Mouse (Mus musculus) left cerebral cortex, adult 9 months (tissue): ENCODE results near the gene Trmt44.
A peak's percentile ranks its signal among the peaks of the same experiment; 100 is the strongest.
"Not testable (repeated sequence)": the region's sequence is repeated elsewhere in the genome, so short reads cannot be mapped to it uniquely, and the experiment has no call there.

Experiments used
- DNase-seq, 2 experiments: peaks; one replicate each; pipeline ENCODE4 v3.0.0; 2022; ENCODE audit warnings: low spot score in 2 of 2

Gene Trmt44

DNA sequence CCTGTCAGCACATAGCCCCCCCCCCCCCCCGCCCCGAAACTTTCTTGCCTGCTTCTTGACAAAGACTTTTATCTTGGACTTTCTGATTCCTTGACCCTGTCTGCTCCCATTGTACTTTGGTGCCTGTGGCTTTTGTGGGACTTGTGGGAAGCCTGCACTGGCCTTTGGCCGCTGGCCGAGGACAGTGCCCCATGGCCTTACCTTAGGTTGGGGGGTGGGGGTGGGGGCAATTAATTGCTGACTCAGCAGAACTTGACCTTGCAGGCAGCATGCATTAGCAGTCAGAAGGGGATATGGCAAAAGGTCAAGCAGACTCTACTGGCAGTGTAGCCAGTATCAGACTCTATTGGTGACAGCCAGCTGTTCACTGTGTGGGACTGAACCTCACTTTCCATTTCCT lies 16.6 kb upstream of the Trmt44 start:
- DNase-seq, result no peak

- DNase-seq, result not testable (repeated sequence)
Measured at GRCm38 (mm10) chr5:35584259-35584658, 9.4 kb upstream of the Trmt44 start.

GRCm38 (mm10) chr5:35583221-35583783 lies 8.4 kb upstream of the Trmt44 start:
- DNase-seq, result no peak

DNA sequence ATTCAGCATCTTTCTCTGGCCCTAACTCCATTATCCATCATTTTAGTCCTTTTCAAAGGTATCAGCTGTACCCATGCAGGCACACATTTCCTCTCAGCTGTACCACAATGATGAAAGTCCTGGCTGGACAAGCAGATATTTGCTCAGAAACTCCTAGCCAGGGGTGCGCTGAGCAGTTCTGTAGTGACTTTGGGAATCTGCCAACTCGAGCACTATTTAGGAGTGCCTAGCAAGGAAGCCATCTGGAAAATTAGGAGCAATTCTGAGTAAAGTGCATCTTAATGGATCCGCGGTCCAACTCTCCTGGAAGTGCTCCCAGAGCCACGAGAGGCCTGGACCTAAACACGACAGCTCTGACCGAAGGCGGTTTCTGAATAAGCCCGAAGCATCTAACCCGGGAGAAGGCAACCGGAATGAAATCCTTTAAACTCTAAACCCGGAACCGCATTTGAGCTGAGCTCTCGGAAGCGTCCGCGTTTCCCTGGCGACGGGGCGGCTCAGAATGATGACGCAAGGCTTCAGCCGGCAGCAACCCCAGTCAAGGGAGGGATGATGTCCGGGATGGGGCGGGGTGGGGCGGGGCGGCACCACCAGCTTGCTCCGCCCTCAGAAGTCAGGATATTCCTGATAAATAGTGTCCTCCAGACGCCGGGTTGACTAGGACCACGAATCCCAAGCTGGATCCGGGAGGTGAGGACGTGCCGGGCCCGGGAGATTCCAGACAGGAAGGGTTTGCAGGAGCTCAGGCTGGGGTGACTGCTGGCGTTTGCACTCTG lies 7.8 kb upstream of the Trmt44 start, which contains the start of gene Acox3:
Gene Acox3 (plus strand): TSS at position 596 of the 776 bp plus-strand sequence.
- peak; percentile 91 to 97 for DNase-seq

GRCm38 (mm10) chr5:35580156-35580922 lies 5.5 kb upstream of the Trmt44 start:
- DNase-seq, result no peak

DNA sequence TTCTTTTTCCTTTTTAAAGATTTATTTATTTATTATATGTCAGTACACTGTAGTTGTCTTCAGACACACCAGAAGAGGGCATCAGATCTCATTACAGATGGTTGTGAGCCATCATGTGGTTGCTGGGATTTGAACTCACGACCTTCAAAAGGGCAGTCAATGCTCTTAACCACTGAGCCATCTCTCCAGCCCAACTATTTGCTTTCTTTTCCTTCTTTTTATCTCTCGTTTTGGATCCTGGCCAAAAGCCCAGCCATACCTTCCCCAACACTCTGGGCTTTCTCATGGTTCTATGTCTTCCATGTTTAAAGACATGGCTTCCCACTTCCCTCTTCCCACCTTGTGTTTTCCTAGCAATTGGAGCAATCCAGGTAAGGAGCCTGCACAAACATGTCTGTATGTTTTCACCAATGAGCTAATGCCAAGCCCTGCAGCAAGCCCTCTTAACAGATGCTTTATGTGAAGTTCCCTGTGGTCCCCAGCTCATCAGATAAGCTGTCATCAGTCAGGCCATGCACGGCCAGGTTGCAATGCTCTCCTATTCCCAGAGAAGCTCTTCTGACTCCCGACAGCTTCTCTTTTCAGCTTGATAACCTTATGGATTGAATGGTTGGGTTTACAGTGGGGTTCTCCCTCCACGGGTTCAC lies 4.5 kb upstream of the Trmt44 start:
- no peak for DNase-seq

DNA sequence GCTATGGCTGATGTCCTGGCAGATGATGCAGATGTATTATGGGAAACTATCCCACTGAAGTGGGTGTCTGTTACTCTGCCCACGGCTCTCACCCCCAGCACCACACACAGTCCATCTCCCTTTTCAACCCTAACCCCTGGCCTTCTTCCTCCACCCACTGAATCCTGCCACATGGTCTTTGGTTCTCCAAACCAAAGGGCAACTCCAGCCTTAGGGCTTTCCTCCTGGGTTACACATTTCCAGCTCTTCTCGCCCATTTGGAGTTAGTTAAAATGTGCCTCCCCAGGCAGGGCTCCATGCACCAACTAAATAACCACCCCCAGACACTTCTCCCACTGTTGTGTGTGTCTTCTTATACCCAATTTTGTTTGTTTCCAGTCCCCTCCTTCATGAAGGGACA lies 3.5 kb upstream of the Trmt44 start:
- no peak for DNase-seq

- no peak for DNase-seq
Measured at GRCm38 (mm10) chr5:35576409-35577020, 1.6 kb upstream of the Trmt44 start.

- no peak for DNase-seq
Measured at GRCm38 (mm10) chr5:35571546-35571945, 3.3 kb downstream of the Trmt44 start.

DNA sequence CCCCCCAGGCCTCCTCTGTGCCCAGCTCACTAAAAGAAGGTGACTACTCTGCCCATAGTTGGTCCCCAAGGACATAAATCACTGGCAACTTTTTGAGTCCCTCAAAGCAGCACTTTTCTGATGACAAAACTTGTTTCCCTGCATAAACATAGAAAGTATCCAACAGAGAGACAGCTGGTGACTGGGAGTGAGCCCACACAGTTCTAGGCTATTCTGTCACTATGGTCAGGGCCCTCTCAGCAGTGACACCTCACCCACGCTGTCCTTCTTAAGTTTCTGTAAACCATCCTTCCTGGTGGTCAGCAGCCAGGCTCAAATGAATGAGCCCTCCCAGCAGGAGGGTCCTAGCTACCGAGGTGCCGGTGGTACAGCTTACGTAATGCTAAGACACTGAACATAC lies 8.2 kb downstream of the Trmt44 start:
- peak in 1 of 2 experiments; percentile 25 for DNase-seq

GRCm38 (mm10) chr5:35565217-35565616 lies 9.7 kb downstream of the Trmt44 start:
- DNase-seq, result no peak

- peak in 1 of 2 experiments; percentile 68 for DNase-seq
Measured at GRCm38 (mm10) chr5:35563449-35563848, 11.4 kb downstream of the Trmt44 start.

DNA sequence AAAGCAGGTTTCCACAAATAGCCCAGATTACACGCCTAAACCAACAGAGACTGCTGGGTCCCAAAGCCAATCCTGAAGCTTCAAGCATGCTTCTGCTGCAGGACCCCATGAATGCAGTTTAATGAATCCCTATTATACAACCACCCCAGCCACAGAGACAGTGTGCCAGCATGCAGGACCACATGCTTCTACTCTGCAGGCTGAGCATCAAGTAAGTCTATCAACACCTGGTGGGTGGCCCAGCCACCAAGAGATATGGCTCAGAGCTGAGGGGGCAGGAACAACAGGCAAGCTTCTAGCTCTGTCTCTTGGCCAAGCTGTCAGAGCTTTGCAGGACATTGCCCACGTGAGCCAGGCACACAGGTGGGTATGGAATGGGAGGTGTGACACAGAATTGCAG lies 12.3 kb downstream of the Trmt44 start:
- DNase-seq, result peak in 1 of 2 experiments; percentile 64

DNA sequence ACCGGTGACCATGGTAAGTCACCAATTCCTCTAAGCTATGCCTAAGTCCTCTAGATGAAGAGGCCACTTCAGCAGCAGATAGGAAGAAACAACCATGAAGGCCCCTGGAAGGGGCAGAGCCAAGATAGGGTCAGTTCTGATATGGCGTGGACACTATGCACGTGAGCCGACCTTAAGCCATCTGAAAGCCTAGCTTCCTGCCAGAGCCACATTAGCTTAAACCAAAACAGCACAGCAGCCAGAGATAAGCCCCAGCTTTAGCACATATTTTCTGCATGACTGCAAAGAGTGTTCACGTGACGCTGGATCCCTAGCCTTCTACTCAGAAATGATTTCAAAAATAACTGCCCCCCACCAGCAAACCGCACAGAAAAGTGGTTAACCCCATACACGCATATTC lies 15.4 kb downstream of the Trmt44 start:
- no peak for DNase-seq

GRCm38 (mm10) chr5:35557946-35558621 lies 16.8 kb downstream of the Trmt44 start:
- no peak for DNase-seq

DNA sequence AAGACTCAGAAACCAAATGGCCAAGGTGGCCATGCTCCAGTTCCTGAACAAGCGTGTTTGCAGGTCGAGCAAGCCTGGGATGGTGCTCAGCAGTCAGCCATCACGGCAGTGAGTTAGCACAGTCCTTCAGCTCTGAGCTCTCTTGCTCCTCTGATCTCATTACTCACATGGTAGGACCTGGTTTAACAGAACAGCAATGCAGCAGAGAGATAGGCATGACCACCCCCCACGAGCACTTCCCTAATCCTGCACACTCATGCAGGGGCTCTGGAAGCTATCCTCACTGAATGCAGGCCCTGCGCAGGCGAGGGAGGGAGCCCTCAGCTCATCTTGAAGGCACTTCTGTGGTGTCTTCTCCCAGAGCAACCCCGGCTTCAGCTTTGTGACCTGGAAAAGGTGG lies 18.5 kb downstream of the Trmt44 start:
- DNase-seq, result no peak

GRCm38 (mm10) chr5:35552838-35553539 lies 21.9 kb downstream of the Trmt44 start:
- DNase-seq, result no peak

- no peak for DNase-seq
Measured at GRCm38 (mm10) chr5:35551855-35552837, 22.7 kb downstream of the Trmt44 start.

DNA sequence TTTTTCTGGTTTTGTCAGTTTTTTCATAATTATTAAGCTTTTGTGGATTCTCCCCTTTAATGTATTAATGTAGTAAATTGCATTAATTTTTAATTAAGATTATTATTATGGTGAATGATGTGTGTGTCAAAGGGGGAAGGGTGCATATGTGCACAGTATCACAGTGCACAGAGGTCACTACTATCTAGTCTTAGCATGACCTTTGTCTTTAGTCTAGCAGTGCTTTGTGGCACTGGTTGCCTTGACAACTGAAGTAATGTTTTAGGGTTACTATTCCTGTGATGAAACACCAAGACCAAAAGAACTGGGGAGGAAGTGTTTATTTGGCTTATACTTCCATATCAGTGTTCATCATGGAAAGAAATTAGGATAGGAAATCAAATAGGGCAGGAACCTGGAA lies 28.7 kb downstream of the Trmt44 start:
- no peak for DNase-seq
